Comparison of ENCODE assay signal across 14 mouse cellular contexts in the genomic region with DNA sequence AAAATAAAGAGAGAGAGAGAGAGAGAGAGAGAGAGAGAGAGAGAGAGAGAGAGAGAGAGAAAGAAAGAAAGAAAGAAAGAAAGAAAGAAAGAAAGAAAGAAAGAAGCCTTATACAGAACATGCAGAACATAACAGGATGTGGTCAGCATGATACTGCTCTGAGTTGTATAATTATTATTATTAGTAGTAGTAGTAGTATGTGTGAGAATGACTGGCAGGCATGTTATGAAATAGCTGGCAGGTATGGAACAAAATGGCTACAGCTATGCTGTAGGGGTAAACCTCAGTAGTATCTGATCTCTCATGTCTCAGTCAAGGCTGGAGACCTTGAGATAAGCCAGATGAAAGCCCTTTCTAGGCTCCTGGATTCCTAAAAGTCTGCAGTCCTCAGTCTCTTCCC.
"Had no signal": no experiment of that assay in that cellular context is flagged by ENCODE, and none has a peak within 500 bp of the region (broad histone marks: within the 10 kb centered on the region; RNA-seq: fewer than 3 reads in every experiment).

No protein-coding gene starts in this region.

- DNase-seq: lung, adult 18-20 months; lung, embryonic 14.5 days; lung, postnatal 10 days; lung, postnatal 4 days; midbrain, embryonic 14.5 days; retina, postnatal 1 day; right cerebral cortex, adult 18-20 months; right cerebral cortex, postnatal 25 days; right cerebral cortex, postnatal 4 days; spleen, adult 18-20 months; thymus, adult 2 months; thymus, postnatal 25 days; thymus, postnatal 4 days had no signal

- ATAC-seq: midbrain, embryonic 16.5 days had no signal
